In genomic region chr8:4679796-4680195, GRCm38 (mm10) we compare ENCODE assay signal across 10 mouse cellular contexts.
DNase-seq lines count a peak whose midpoint lies in the region; ATAC-seq and TF ChIP-seq lines count a peak whose summit lies in the region.
"Had no signal": no experiment of that assay in that cellular context is flagged by ENCODE, and none has a peak within 500 bp of the region (broad histone marks: within the 10 kb centered on the region; RNA-seq: fewer than 3 reads in every experiment).

No protein-coding gene starts in this region.

- no peaks in the 10 kb centered on the region for H3K4me1 ChIP-seq in intestine, postnatal 0 days (replicated peaks; ENCODE audit: control insufficient read depth, insufficient read depth, low read length)

- no peaks in the 10 kb centered on the region for H3K9me3 ChIP-seq in intestine, postnatal 0 days (ENCODE audit: control insufficient read depth)
- H3K9me3 ChIP-seq: midbrain, embryonic 15.5 days had no signal

- no peak overlapping the region for H3K27ac ChIP-seq in intestine, postnatal 0 days (ENCODE audit: low read depth, low read length)
- H3K27ac ChIP-seq: gastrocnemius, adult 2 months; midbrain, embryonic 15.5 days had no signal

- DNase-seq in frontal cortex, postnatal 10 days (ENCODE audit: low spot score in 2 of 2), result peak; percentile 19 to 52
- DNase-seq in right cerebral cortex, postnatal 14 days, result peak; percentile 9
- DNase-seq in right cerebral cortex, postnatal 4 days, result no peak
- DNase-seq in cerebellum, adult 18-20 months, result peak; percentile 17 to 19
- peak; percentile 17 for DNase-seq in thymus, postnatal 14 days
- no peak for DNase-seq in ovary, postnatal 10 days (ENCODE audit: low spot score)
- DNase-seq: gastrocnemius, adult 2 months had no signal

- H3K9ac ChIP-seq in intestine, postnatal 0 days (ENCODE audit: low read depth, low read length), result no peak overlapping the region
- H3K9ac ChIP-seq: midbrain, embryonic 15.5 days had no signal

- no peaks in the 10 kb centered on the region for H3K36me3 ChIP-seq in intestine, postnatal 0 days (ENCODE audit: control insufficient read depth, insufficient read depth)
- H3K36me3 ChIP-seq: midbrain, embryonic 15.5 days had no signal

- H3K27me3 ChIP-seq in intestine, postnatal 0 days (replicated peaks; ENCODE audit: control insufficient read depth, insufficient read depth, low read length), result no peaks in the 10 kb centered on the region
- H3K27me3 ChIP-seq: midbrain, embryonic 15.5 days had no signal

- WGBS in intestine, postnatal 0 days, result 92% methylated on average over 3 of the region's 3 CpGs

- H3K4me2 ChIP-seq in intestine, postnatal 0 days (replicated peaks; ENCODE audit: low read depth), result no peak overlapping the region
- H3K4me2 ChIP-seq: midbrain, embryonic 15.5 days had no signal

- H3K4me3 ChIP-seq in intestine, postnatal 0 days (ENCODE audit: low read depth, low read length), result no peak overlapping the region
- H3K4me3 ChIP-seq: gastrocnemius, adult 2 months; midbrain, embryonic 15.5 days had no signal

- ATAC-seq in frontal cortex, adult (ENCODE audit: low TSS enrichment), result no peak
- no peak for ATAC-seq in intestine, postnatal 0 days
- ATAC-seq: midbrain, embryonic 15.5 days had no signal

- no peak for TF ChIP-seq CTCF in intestine, postnatal 0 days (IDR thresholded peaks at IDR 0.05; ENCODE audit: low read depth)

Comparison
In these comparisons a context has a peak if more than half of its experiments do, and no peak if none do; other contexts are left out.
1. DNase-seq: peak in frontal cortex, postnatal 10 days (2 of 2), right cerebral cortex, postnatal 14 days (single experiment), cerebellum, adult 18-20 months (2 of 2) and thymus, postnatal 14 days (single experiment); none in right cerebral cortex, postnatal 4 days (single experiment) and ovary, postnatal 10 days (single experiment).